Mouse (Mus musculus) neural tube, embryonic 12.5 days (tissue): ENCODE results near the gene Gigyf1. TPM values are rescaled to one million over a fixed set of nuclear protein-coding genes. Genes with fewer than 3 reads are reported as not detected.

ENCODE experiments used
- ATAC-seq: fragments of 200-750 bp; cut with Nextera tagmentation; 2 replicates; pipeline ENCODE4 v1.8.0; 2017; ENCODE audit warnings: low read depth, mild to moderate bottlenecking, moderate TSS enrichment, moderate library complexity; ENCODE audit not compliant: low FRiP score
- H3K27ac ChIP-seq: fragments of 300-500 bp; sonication (generic); 2 replicates; pipeline ENCODE4 v1.5.1; 2016
- H3K27me3 ChIP-seq: fragments of 300-500 bp; sonication (generic); replicated peaks from 2 replicates; pipeline ENCODE4 v1.6.1; 2016; ENCODE audit warnings: mild to moderate bottlenecking
- H3K36me3 ChIP-seq: fragments of 300-500 bp; sonication (generic); 2 replicates; pipeline ENCODE4 v1.6.1; 2016; ENCODE audit warnings: mild to moderate bottlenecking
- H3K4me1 ChIP-seq: fragments of 300-500 bp; sonication (generic); 2 replicates; pipeline ENCODE4 v1.6.1; 2016
- H3K4me2 ChIP-seq: fragments of 300-500 bp; sonication (generic); replicated peaks from 2 replicates; pipeline ENCODE4 v1.6.1; 2016; ENCODE audit warnings: mild to moderate bottlenecking
- H3K4me3 ChIP-seq: fragments of 300-500 bp; sonication (generic); 2 replicates; pipeline ENCODE4 v1.5.1; 2016
- H3K9ac ChIP-seq: fragments of 300-500 bp; sonication (generic); 2 replicates; pipeline ENCODE4 v1.6.1; 2016; ENCODE audit warnings: mild to moderate bottlenecking
- H3K9me3 ChIP-seq: fragments of 300-500 bp; sonication (generic); 2 replicates; pipeline ENCODE4 v1.6.1; 2016; ENCODE audit warnings: mild to moderate bottlenecking
- WGBS: fragments of 180-500 bp; shearing (Covaris S2); methylation state at CpG from one replicate; pipeline ENCODE4 v1.1.7; 2016; 5-methylcytosine and 5-hydroxymethylcytosine counted together
- polyA plus RNA-seq: library from polyadenylated mRNA; unstranded; fragments of >200 nt; fragmentation: Nextera tagmentation; extraction: Ambion mirVana; gene quantifications from 2 replicates; pipeline ENCODE4 v1.2.1, GENCODE M21; 2016

Gene Gigyf1
- polyA plus RNA-seq, 1 experiment from 2014 or later, result 17.6 TPM

DNA sequence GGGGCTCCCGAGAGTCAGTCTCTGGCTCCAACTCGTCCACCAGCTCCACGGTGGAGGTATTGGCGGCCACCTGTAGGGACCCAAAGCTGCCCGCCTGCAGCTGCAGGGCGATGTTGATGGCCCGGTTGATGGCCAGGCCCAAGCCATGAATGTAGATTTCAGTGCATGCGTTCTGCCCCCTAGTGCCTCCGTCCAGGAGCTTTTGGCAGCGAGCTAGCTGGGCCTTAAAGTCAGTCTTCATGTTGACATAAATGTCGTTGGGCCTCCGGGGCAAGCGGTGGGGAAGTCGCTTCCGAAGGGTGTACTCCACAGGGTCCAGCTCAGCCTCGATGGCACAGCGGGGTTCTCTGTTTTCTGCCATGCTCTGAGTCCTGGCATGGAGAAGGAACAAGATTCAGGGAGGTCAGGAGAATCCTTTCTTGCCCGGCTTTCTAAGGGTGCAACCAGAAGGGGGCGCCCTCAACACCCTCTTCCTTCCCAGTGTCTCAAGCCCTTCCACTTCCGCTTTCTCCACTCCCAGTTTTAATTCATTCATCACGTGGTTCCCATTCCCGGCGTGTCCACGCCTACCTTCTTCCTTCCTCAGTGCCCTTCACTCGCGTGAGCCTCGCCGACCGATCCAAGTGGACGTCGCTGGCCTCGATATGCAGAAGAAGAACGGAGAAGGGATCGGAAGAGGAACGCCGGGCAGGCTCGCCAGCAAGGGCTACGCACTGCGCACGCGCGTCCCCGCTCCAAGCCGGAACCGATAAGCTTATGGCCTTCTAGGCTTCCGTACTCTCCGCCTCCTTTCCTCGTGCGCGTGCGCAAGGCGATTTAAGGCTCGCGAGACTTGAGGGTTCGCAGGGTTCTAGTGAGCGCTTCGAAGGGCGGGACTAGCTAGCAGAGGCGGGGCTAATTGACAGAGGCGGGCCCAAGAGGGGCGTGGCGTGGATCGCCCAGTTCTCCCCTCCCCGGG, 16.4 kb upstream of the Gigyf1 start, which contains the start of gene Pop7:
Gene Pop7, minus strand, starts transcription at position 810 of the 958 bp plus-strand sequence.
- Histone ChIP-seq H3K9ac (peak within 1 kb of the TSS; percentile 68), H3K4me1 (peaks cover 11% of the 10 kb centered on the region), H3K27me3 (no peaks in the 10 kb centered on the region), H3K36me3 (no peaks in the 10 kb centered on the region), H3K4me3 (peak within 1 kb of the TSS; percentile 63), H3K4me2 (peak within 1 kb of the TSS; percentile 85), H3K27ac (peak within 1 kb of the TSS; percentile 80), H3K9me3 (no peaks in the 10 kb centered on the region)
- WGBS, result 2% methylated on average over 64 of the region's 64 CpGs
- ATAC-seq, result peak; percentile 97

DNA sequence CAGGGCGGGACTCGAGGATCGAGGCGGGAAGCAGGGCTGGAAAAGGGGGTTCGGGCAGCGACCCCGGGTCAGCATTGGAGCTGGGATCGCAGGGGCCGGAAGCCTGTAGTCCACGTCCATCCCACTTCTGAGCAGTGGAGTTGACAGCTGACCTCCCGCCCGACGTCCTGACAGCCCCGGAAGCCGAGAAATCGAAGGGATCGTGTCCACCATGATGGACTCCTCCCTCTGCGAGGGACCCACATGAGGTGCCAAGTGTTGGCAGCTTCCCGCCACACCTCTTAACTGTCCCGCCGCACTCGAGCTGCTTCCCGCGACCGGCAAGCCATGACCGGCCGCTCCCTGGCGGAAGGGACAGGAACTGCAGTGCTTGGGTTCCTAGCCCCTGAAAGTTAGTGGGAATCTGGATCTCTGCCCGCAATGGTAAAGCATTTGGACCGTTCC, 15.7 kb upstream of the Gigyf1 start:
- no peaks in the 10 kb centered on the region for H3K27me3 ChIP-seq
- peak; percentile 81 for ATAC-seq
- H3K9me3 ChIP-seq, result no peaks in the 10 kb centered on the region
- H3K9ac ChIP-seq, result peak overlapping the region; percentile 53
- H3K4me3 ChIP-seq, result peak overlapping the region; percentile 63
- WGBS, result under 1% methylated on average over 30 of the region's 30 CpGs
- H3K4me1 ChIP-seq, result peaks cover 11% of the 10 kb centered on the region
- peak overlapping the region; percentile 85 for H3K4me2 ChIP-seq
- no peaks in the 10 kb centered on the region for H3K36me3 ChIP-seq
- peak overlapping the region; percentile 21; the same call in 1 of the 2 replicates for H3K27ac ChIP-seq

DNA sequence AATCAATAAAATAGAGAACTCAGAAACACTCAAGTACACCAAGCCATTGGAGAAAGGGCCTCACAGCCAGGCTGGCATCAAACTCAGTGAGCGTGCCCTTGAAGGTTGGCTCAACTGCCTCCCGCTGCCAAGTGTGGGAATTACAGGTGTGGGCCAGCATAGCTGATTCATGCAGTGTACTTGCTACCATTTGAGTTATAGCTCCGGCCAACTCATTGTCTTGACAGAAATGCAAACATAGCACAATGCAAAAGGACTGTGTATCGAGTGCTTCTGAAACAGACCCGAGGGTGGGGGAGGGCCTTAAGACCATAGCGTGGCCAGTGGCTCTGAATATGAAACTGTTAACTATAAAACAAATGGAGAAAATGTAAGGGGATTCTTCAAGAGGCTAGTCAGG, 14.3 kb upstream of the Gigyf1 start:
- H3K36me3 ChIP-seq, result no peaks in the 10 kb centered on the region
- H3K9ac ChIP-seq, result no peak overlapping the region
- ATAC-seq, result no peak
- H3K4me1 ChIP-seq, result peaks cover 11% of the 10 kb centered on the region
- H3K4me2 ChIP-seq, result no peak overlapping the region
- no peaks in the 10 kb centered on the region for H3K27me3 ChIP-seq
- no peak overlapping the region for H3K27ac ChIP-seq
- WGBS, result 91% methylated on average over 6 of the region's 6 CpGs
- H3K4me3 ChIP-seq, result no peak overlapping the region
- no peaks in the 10 kb centered on the region for H3K9me3 ChIP-seq

DNA sequence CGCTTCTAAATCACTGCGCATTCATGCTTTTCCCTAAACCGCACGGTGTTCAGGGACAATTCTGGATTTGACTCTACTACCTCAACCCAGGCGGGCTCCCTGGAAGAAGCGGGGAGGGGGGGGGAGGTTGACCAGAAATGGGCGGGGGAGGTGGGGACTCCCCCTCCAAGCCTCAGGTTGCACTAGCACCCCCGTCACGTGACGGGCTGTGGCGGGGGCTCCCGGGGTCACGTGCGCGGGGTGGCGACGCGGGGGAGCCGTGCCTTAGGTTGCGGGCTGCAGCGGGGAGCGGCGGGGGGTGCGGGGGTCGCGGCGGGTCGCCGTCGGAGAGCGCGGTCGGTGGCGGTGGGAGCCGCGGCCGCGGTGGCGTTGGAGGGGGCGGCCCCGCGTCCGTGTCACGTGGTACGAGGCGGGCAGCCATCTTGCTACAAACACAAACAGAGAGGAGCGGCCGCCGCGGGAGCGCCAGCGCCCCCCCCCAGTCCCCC, 8.3 kb upstream of the Gigyf1 start:
- Histone ChIP-seq H3K27ac (peak overlapping the region; percentile 72), H3K36me3 (no peaks in the 10 kb centered on the region), H3K27me3 (no peaks in the 10 kb centered on the region), H3K9me3 (no peaks in the 10 kb centered on the region), H3K9ac (peak overlapping the region; percentile 100), H3K4me2 (peak overlapping the region; percentile 94), H3K4me3 (peak overlapping the region; percentile 99), H3K4me1 (peaks cover 40% of the 10 kb centered on the region)
- 2% methylated on average over 34 of the region's 52 CpGs for WGBS
- ATAC-seq, result peak; percentile 70; the same call in 1 of the 2 replicates

DNA sequence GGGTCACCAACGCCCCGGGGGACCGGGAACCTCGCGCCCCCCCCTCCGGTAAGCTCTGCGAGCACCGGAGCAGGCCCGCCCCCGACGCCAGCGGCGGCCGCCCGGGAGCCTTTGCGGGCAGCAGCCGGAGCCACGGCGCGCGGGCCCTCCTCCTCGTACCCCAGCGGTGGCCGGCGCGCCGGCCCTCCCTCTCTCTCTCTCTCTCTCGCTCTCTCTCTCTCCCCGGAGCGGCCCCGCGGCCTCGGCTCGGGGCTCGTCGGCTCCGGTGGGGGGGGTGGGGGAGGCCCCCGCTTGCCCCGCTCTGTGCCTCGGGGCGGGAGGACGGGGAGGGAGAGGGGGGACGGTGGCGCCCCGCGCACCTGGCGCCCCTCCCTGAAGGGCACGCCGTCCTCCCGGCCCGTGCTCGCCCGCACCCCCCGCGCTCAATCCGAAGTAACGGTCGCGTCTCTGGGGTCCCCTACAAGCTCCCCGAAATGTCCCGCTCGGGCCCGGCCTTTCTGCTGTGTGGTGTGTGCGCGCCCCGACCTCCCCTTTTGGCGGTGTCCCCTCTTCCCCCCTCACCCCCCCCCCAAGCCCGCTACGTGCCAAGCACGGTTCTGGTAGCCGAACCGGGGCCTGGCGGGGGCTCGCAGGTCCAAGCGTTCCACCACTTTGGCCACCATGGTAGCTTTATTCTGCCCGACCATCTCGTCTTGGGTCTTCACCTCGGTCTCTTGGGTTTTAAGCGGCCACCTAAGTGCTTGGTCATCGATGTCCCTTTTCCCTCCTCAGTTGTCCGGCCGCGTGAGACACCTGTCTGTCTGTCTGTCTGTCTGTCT, 7.6 kb upstream of the Gigyf1 start:
- no peaks in the 10 kb centered on the region for H3K9me3 ChIP-seq
- H3K4me2 ChIP-seq, result peak overlapping the region; percentile 94
- H3K36me3 ChIP-seq, result no peaks in the 10 kb centered on the region
- H3K4me1 ChIP-seq, result peaks cover 40% of the 10 kb centered on the region
- ATAC-seq, result peak; percentile 58
- peak overlapping the region; percentile 99 for H3K4me3 ChIP-seq
- H3K27me3 ChIP-seq, result no peaks in the 10 kb centered on the region
- H3K27ac ChIP-seq, result peak overlapping the region; percentile 72
- H3K9ac ChIP-seq, result peak overlapping the region; percentile 100
- under 1% methylated on average over 51 of the region's 83 CpGs for WGBS

DNA sequence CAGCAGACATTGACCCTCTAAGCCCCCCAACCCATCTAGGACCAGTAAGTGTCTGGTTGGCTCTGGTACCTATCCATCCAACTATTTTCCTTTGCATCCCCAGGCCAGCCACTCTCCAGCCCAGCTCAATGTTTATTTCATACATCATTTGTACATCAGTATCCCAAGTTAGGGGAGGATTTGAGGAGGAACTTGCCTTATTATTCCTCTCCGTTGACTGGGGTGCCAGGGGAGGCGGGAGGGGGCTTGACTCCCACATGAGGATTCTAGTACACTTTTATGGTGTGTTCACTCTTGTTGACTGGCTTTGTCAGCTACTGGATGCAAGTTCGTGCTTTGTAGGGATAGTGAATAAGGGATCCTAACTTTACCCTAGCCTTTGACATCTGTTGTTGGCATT, 6.6 kb upstream of the Gigyf1 start:
- Histone ChIP-seq H3K4me2 (peak overlapping the region; percentile 94), H3K9me3 (no peaks in the 10 kb centered on the region), H3K4me1 (peaks cover 43% of the 10 kb centered on the region), H3K9ac (peak overlapping the region; percentile 100), H3K4me3 (peak overlapping the region; percentile 99), H3K27ac (no peak overlapping the region), H3K36me3 (no peaks in the 10 kb centered on the region), H3K27me3 (no peaks in the 10 kb centered on the region)
- WGBS, result 63% methylated on average over 3 of the region's 3 CpGs
- no peak for ATAC-seq

DNA sequence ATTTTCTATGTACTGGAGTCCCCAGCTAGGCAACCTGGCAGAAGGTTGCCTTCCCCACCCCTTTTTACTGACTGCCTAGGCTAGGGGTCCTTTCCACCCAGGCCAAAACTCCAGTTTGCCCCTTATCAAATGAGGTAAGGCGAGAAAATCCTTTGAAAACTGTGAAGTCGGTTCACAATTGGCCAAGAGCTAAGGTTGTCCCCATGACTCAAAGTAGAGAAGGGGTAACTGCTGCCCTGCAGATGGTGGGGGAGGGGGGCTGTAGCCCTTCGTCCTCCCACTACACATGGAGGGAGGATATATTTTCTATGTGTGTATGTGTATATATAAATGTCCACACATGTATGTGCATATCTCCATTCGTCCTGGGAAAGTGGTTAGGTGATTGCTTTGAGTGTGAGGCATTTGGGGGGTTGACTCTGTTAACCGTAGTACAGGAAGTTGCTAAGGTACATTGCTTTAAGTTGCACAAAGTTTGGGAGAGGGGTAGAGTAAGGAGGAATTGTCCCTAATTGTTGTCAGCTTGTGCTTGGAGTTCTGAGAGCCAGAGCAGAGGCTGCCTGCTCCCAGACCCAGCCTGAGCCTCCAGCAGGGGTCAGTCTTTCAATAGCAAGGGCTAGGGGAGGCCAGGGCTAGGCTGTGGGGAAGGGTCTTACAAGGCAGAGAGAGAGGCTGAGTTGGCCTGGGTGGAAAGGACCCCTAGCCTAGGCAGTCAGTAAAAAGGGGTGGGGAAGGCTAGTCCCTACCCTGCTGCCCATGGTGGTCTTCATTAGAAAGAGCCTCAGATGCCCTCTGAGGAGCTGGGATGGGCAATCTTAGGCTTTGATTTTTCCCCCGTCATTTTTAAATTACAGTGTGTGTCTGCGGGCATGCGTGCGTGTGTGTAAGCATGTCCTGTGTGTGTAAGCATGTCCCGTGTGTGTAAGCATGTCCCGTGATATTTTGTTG, 5.2 kb upstream of the Gigyf1 start:
- H3K9me3 ChIP-seq, result no peaks in the 10 kb centered on the region
- H3K27me3 ChIP-seq, result no peaks in the 10 kb centered on the region
- peaks cover 43% of the 10 kb centered on the region for H3K4me1 ChIP-seq
- no peak overlapping the region for H3K27ac ChIP-seq
- no peak for ATAC-seq
- peak overlapping the region; percentile 94; the same call in 1 of the 2 replicates for H3K4me2 ChIP-seq
- no peak overlapping the region for H3K9ac ChIP-seq
- H3K36me3 ChIP-seq, result no peaks in the 10 kb centered on the region; the same call in 1 of the 2 replicates
- H3K4me3 ChIP-seq, result no peak overlapping the region
- WGBS, result 86% methylated on average over 11 of the region's 11 CpGs

DNA sequence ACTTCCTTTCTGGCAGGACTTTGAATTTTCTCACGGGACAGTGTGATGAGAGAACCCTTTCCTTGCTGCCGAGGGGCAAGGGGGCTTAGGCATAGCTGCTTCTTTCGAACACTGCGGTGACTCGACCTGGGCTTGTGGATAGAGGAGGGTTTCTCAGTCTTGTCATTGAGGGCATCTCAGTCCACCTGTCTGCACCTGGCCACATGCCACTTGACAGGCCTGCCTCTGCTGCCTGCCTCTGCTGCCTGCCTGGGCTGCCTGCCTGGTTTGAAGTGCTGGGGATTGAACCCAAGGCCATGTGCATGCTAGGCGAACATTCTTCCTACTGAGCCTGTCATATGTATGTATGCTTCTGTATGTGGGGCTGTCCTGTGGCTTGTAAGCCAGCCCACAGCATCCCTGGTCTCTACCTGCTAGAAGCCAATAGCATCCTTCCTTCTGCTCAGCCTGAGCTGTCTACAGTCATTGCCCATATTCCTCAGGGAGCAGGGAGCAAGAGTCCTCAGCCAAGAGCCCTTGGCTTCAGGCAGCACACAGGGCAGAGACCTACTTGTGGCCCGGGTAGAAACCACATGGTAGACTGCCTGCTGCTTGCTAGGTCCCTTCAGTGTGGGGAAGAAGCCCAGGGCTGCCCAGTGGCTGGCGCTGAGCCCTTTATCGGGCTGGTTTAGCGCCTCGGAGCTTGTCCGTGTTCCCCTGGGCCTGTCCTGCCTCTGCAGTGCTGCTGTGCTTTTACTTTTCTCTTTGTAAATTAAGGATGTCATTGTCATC, 4.2 kb upstream of the Gigyf1 start:
- no peak overlapping the region for H3K27ac ChIP-seq
- H3K4me1 ChIP-seq, result peaks cover 43% of the 10 kb centered on the region
- H3K9ac ChIP-seq, result no peak overlapping the region
- H3K4me2 ChIP-seq, result 0 out of 2 replicates have a peak overlapping the region, but pooled peaks have one; percentile 20
- 88% methylated on average over 12 of the region's 12 CpGs for WGBS
- ATAC-seq, result no peak
- H3K27me3 ChIP-seq, result no peaks in the 10 kb centered on the region
- H3K4me3 ChIP-seq, result no peak overlapping the region
- H3K9me3 ChIP-seq, result no peaks in the 10 kb centered on the region
- H3K36me3 ChIP-seq, result peaks cover 10% of the 10 kb centered on the region

DNA sequence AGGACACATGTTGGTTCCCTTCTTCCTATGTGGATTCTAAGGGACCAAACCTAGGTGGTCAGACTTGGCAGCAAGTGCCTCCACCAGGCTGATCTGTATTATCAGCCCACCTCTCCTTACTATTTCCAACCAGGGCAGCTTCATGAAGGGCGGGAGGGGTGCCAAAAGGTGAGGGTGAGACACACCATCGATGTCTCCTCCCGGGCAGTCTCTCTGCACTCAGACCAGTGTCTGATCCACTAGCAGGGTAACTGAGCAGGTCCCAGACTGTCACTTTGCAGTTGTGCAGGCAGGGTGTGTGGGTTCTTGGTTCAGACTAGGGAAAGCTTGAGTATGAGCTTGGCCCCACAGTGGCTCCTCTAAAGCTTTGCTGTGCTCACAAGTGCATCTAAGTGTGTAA, 3.5 kb upstream of the Gigyf1 start:
- Histone ChIP-seq H3K9me3 (no peaks in the 10 kb centered on the region), H3K36me3 (peaks cover 17% of the 10 kb centered on the region), H3K27me3 (no peaks in the 10 kb centered on the region), H3K4me1 (peaks cover 41% of the 10 kb centered on the region), H3K4me2 (no peak overlapping the region), H3K4me3 (no peak overlapping the region), H3K9ac (no peak overlapping the region), H3K27ac (no peak overlapping the region)
- ATAC-seq, result no peak
- 91% methylated on average over 3 of the region's 3 CpGs for WGBS

DNA sequence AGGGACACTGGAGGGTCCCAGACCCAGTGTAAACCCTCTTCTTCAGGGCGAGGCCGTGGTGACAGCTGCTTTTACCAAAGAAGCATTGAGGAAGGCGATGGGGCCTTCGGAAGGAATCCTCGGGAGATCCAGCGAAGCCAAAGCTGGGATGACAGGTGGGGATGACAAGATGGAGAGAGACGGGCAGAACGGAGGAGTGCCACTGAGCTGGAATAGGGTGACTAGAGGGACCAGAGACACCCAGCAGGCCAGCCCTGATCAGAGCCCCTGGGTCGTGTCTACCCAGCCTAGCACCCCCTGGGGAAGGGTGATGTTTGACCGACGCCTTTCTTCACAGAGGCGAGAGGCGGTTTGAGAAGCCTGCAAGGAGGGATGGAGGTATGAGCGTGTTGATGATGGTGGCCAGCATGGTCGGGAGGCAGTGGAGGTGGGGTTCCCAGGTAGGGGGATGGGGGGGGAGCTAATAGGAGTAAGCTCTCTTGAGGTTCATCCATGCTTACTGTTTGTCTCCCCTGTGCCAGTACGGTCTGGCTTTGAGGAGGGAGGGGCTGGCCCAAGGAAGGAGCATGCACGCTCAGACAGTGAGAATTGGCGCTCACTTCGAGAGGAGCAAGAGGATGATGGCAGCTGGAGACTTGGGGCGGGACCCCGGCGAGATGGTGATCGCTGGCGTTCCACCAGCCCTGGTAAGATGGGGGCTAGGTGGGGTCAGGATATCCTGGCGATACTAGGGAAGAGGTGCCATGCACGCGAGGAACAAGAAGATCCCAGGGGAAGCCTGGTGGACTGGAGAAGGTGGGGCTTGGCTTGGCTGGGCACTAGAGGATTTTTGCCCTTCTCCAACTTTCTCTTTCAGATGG, 1.6 kb downstream of the Gigyf1 start:
- Histone ChIP-seq H3K9ac (no peak overlapping the region), H3K4me2 (no peak overlapping the region), H3K4me3 (no peak overlapping the region), H3K27ac (no peak overlapping the region), H3K36me3 (peaks cover 68% of the 10 kb centered on the region), H3K9me3 (no peaks in the 10 kb centered on the region), H3K27me3 (no peaks in the 10 kb centered on the region), H3K4me1 (0 out of 2 replicates have a peak, but pooled peaks cover 3% of the 10 kb centered on the region)
- ATAC-seq, result no peak
- whole genome bisulfite sequencing, result 90% methylated on average over 27 of the region's 27 CpGs
